Mouse (Mus musculus) frontal cortex, postnatal 14 days (tissue): ENCODE measurements around the gene Ppip5k2.

Experiments
- DNase-seq, 2 experiments: peaks; one replicate each; pipeline ENCODE4 v3.0.0; 2022; ENCODE audit warnings: low spot score in 2 of 2

Ppip5k2 gene

DNA sequence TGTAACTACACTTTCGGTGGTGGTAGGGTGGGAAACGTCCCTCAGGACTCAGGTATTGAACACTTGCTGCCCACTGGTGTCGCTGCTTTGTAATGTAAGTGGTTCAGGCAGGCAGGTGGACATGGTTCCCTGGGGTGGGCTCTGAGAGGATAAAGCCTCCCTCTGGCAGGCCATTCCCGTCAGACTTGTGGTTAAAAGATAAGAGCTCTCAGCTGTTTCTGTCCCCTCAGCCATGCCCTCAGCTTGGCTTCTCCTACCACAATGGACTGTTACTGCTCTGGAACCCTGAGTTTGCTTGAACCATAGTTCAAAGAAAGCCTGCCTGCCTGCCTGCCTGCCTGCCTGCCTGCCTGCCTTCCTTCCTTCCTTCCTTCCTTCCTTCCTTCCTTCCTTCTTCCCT lies 15.8 kb downstream of the Ppip5k2 start:
- DNase-seq: no peak

DNA sequence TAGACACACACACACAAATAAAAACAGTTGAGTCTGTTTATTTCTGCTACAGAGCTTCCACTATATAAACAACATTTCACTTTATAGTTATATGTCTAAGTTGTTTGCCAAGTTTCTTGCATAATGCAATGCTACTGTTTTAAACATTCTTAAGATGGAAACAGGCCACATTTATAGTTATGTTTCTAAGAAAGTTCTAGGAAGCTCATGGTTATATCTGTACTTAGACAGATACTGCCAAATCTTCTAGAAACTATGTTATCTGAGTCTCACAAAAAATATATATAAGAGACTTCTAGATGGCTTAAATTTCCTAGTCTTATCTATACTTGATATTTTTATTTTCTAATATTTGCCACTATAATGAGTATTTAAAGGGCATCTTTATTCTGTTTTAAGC lies 17.0 kb downstream of the Ppip5k2 start:
- no peak for DNase-seq

DNA sequence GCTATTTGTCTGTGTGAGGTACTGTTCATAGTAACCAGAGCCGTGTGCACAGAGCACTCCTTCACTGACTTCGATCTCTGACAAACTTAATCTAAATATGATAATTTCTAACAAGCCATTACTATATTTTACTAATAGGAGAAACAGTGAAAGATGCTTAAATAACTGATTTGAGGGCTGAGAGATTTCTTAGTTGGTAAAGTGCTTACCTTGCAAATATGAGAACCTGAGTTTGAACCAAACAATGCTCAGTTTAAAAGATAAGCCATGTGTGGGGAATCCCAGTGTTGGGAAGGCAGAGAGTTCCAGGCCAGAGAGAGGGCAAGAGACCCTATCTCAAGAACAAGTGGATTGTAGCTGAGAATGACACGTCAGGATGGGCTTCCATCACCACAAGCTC lies 22.0 kb downstream of the Ppip5k2 start:
- no peak for DNase-seq

DNA sequence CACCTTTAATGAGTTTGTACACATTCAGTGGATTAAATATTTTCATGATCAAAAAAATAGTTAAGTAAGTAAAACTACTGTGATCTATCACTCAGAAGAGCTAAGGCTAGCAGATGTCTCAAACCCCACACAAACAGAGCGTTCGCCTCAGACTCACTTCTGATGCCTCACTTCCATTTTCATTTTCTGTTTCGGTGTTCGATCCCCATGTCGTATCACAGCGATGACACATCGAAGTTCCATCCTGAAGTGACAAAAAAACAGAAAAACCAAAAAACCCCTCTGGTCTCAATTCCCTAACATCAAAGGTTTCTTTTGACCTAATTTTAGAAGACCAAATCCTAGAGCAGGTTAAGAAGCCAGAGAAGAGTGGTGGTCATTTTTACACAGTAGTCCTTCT lies 23.9 kb downstream of the Ppip5k2 start:
- no peak for DNase-seq

DNA sequence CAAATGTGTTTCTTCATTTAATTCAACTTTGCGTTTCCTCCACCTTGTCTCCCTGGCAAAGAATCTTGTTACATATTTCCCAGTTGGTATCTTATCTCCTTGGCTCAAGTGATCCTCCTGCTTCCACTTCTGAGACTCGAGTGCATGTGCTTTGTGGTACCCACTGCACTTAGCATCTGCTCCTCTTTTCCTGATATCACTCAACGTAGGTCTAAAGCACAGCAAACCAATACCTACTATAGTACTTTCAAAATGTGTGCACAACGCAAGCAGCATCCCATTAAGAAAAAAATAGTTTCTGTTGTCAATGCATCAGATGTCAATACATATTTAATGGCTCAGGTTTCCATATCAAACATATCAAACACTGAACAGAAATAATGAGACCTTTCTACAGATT lies 24.5 kb downstream of the Ppip5k2 start:
- no peak for DNase-seq

DNA sequence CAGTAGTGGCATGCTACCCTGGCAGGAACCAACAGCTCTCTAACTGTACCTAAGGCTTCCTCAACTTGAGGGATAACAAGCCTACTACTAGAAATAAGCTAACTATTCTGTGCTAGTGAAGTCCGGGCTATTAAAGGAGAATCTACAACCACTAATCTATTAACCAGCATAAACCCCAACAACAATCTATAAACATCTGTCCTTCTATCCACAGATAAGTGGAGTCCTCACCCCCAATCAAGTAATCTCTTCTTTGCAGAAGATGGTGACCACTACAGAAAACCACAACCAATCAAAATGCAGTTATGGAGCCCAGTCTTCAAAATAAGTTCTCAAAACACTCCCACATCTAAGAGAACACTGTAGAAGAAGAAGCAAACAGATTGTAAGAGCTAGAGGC lies 27.1 kb downstream of the Ppip5k2 start:
- no peak for DNase-seq

DNA sequence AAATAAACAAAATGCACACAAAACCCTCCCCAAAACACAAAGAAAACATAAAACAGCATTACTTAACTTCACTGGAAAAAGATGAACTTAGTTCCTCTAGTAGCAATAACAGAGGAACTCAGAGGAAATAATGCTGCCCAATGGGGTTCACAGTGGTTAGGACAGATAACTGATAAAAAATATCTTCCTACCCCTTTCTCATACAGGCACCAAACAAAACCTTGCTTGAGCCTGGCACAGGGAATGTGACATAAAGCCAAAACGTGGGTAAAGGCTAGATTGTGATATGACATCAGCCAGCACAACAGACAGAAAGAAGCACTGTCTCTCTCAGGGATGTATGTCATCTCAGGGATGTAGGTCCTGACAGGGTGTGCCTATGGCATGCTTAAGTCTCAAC lies 40.9 kb downstream of the Ppip5k2 start:
- DNase-seq: no peak

DNA sequence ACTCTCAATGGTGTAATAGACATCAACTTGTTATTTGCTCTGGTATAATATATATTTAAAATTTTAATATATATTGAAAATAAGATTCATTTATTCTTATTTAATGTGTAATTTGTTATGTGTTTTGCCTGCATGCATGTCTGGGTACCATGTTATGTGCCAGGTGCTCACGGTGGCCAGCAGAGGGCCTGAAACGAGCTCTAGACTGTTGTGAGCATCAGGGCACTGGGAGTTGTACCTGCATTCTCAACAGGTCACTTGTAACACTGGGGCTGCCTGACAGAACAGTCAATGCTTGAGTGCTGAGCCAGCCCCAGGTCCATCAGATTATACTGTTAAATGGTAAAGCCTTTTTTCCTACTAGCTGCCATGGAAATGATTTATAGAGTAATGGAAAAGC lies 43.5 kb downstream of the Ppip5k2 start:
- no peak for DNase-seq

DNA sequence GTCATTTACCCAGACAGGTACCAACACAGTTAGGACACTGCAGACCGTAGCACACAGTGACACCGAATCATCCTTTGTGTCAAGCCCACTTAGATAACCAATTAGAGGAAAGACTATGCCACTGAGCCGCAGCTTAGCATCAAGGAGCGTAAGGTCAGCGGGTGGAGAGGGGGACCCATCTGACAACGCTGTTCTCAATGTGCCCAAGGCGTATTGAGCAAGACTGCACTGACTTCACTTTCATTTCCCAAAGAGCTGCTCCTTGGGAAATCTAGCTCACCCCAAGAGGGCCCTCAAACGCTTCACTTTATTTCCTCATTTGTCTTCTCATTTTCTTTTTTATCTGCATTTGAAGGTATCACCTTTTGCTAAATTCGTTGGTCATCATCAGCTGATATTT lies 51.8 kb downstream of the Ppip5k2 start:
- no peak for DNase-seq

DNA sequence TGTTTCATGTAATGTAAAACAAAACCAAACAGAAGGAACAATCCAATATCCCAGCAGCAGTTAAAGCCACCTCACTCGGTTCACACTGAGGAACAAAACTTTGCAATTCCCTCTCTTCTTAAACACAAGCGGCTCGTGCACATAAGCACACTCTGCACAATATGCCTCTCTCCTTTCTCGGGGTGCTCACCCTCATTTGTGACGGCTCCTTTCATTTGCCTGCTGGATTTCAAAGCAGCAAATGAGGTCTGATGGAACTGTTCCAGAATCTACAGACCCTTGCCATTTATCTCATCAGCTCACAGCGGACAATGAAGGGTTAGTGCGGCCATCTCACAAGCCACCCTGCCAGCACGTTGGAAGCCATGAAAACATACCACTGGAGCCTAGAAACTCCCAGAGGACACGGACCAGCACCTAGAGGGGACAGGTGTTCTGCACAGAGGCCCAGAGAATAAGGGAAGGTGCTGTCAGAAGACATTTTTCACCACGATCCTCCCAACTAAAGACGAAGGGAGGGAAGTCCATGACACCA lies 55.8 kb downstream of the Ppip5k2 start:
- no peak for DNase-seq

DNA sequence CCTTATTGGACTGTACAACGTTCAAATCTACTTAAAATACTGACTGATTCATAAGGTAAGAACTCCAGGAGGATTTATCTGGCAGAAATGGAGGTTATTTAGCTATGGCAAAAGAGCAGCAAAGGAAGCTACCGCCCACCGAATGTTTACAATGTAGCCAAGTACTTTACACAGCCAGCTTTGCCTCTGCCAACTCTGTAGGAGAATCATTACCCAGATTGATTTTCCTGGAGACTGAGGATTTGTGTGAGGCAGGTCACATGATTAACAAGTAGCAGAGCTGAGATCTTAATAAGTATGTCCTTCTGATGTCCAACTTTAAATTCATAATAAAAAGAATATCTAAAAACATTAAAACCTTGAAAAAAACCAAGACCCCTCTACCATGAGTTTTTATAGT lies 59.7 kb downstream of the Ppip5k2 start:
- DNase-seq: no peak

DNA sequence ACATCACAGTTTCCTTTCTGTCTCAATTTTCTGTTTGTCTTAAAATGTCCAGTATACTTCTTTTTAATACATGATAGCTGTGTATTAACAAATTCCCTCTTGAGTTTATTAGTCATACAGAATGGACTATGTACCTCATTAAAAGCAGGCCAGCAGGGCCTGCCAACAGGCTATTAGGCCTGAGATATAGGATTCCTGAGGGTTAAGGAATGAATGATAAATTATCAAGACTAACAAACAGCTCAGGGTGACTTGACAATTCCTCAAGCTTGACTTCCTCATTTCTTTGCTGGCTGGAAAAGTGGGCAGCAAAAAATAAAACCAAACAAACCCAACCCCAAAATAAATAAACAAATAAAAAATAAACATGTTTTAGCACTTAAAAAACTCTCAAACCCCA lies 64.8 kb downstream of the Ppip5k2 start:
- DNase-seq: no peak

DNA sequence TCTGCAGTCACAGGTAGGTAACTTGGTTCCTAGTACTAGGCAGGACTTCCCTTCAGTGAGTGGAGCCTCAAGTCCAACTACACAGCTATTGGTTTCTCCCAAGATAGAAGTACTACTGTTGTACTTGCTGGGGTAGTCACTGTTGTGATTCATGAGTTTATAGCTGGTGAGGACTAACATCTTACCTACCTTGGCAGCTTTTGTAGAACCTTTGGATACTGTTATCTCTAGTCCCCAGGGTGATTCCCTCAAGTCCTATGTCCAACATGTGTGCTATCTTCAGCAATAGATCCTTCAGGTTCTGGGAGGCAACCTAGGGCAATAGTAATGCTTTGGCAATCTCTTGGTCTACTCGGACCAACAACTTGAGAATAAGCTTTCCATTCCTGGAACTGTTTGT lies 65.6 kb downstream of the Ppip5k2 start:
- no peak for DNase-seq

DNA sequence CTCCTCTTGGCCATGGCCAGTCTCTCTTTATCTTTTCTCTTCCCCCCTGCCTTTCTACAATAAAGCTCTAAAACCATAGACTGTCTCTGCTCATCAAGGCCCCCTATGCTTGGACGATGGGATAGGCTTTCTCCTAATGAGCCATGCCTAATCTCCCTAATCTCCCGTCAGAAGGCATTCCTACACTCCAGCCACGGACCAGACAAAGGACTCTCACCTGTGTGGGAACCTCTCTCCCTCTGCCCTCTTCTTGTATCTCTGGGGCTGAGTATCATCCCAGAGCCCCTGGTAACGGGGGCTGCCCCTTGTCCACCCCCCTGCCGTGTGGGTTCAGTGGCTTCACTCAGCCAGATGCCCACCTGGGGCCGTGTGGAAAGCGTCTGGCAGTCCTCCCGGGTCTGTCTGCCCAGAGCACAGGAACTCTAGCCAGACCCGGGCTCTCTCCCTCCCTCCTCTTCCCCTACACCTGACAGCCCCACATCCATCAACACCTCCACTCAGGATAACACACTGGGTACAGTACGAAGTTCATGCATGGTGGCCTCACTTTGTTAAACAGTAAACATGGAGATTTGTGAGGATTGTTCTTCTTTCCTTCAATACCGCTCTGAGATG lies 71.1 kb downstream of the Ppip5k2 start:
- no peak for DNase-seq

DNA sequence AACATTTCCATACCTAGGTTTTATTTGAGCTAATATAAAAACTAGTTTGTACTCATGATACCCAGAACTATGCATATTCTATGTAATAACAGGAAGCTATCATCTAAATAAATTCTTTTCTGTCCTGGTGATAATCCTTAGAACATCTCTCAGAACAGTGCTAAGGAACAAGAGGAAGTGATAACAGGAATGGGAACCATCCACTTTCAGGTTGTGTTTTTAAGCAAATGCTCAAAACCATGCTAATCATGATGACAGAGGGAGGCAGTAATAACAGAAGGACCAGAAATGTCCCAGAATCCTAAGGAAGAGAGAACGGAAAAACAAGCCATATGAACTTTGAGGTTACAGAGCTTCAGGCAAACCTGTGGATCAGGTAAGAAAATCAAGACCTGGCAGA lies 72.9 kb downstream of the Ppip5k2 start:
- no peak for DNase-seq

DNA sequence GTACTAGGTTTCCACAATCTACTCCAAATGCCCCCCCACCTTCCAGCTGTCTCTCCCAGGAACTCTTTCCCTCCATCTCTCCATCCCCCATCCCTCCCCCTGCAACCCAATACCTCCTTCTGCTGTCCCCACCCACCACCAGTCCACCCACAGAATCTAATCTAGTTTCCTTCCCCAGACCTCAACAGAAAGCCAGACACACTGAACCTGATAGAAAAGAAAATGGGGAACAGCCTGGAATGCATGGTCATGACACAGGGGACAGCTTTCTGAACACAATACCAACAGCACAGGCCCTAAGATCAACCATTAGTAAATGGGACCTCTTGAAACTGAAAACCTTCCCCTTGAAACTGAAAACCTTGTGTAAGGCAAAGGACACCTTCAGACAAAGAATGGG lies 76.4 kb downstream of the Ppip5k2 start:
- DNase-seq: no peak

DNA sequence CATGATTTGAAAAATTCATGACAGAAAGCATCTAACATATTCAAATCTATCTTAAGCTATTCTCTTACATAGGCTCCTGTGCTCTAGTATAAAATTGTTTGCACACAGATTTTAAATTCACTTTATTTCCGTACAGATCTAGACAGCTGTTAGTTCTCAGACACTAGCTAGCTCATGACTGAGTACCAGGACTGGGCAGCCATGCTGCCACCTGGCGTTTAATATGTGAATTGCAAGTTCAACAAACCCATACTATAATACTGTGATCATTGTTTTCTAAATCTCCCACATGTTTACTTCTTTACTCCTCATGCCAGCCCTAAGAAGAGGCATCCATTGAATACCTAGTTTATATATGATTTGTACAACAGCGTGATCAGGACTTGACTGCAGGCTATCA lies 81.5 kb downstream of the Ppip5k2 start:
- DNase-seq: no peak

DNA sequence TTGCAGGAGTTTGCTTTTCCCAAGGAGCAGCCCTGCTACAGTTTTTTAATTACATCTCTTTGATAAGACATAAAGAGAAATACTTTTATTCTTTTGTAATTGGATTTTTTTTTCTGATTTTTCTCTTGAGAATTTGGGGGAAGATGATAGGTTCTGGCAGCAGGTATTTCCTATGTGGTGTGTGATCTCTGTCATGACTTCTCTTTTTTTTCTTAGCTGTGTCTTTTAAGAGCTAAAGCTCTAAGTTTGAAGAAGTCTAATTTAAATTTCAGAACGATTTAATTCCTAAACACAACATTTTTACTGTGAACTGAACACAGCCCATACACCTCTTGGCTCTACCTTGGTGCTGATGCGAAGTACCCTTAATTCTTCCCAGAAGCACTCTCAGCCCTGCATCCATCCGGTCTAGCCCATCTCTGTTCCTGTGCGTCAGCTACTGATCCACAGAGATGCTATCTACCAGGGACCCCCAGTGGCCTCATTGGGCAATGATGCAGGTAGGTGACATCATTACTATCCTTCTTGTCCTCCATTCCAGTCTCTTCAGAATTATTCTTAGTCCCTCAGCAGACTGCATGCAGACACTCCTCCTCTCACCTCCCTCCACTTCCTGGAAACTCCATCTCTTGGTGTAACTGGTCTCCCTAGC lies 93.6 kb downstream of the Ppip5k2 start:
- DNase-seq: no peak

DNA sequence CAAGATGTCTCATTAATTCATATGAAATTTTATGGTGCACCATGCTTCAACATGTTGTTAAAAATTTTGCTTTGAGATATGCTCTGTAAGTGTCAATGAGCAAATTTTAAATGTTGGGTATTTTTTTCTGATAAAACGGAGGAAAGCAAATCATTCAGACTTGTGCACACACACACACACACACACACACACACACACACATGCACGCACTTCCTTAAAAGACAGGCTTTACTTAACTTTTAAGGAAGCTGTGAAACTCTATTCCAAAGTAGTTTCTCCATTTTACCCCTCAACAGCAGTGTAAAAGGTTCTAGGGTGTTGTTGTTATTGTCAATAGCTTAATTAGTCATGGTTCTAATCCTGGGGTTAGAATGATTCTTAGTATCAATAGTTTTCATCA lies 94.1 kb downstream of the Ppip5k2 start:
- DNase-seq: no peak

DNA sequence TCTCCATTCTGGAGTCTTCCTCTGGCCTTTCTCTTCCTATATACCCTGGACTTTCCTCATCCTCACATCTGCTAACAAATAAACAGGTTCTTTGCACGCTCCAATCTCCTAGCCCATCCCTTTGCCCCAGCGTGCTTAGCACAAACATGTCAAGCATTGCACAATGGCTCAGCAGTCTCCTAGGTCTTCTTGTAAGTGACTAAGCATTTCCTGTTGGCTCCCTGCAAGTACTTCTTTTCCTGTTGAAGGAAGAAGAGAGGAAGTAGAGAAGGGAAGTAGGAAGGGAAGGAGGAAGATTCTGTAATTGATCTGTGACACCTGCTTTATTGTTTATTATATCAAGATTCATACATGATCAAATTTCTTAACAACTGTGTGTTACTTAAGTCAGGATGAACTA lies 97.4 kb downstream of the Ppip5k2 start:
- DNase-seq: no peak

DNA sequence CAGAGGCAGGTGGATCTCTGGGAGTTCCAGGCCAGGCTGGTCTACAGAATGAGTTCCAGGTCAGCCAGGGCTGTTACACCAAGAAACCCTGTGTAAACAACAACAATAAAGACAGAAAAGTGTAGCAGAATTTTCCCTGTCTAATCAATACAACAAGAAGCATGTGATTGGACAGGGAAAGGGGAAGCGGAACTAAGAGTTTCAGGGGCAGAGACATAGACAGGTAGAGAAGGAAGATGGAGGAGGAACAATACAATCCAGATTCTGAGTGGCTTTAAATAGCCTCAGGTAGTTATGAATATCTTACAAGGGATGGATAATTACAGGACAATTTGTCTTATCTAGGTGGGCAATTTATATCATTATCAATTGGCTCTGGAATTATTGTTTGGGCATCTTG lies 102.9 kb downstream of the Ppip5k2 start:
- no peak for DNase-seq

DNA sequence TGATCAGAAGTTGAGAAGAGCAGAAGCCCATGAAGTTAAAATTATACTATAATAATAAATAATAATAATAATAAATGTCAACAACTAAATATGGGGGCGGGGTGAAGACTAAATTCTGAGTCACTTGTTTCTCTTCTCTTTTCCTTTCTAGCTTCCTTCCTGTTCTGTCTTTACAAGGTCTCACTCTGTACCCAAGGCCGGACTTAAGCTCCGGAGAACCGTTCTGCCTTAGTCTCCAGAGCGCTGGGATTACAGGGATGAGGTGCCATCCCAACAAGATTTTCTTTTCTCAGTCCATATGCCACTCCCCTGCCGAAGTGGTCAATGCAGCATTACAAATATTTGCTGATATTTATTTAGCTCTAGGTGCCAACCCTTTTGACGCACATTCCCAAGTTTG lies 107.9 kb downstream of the Ppip5k2 start:
- no peak for DNase-seq

DNA sequence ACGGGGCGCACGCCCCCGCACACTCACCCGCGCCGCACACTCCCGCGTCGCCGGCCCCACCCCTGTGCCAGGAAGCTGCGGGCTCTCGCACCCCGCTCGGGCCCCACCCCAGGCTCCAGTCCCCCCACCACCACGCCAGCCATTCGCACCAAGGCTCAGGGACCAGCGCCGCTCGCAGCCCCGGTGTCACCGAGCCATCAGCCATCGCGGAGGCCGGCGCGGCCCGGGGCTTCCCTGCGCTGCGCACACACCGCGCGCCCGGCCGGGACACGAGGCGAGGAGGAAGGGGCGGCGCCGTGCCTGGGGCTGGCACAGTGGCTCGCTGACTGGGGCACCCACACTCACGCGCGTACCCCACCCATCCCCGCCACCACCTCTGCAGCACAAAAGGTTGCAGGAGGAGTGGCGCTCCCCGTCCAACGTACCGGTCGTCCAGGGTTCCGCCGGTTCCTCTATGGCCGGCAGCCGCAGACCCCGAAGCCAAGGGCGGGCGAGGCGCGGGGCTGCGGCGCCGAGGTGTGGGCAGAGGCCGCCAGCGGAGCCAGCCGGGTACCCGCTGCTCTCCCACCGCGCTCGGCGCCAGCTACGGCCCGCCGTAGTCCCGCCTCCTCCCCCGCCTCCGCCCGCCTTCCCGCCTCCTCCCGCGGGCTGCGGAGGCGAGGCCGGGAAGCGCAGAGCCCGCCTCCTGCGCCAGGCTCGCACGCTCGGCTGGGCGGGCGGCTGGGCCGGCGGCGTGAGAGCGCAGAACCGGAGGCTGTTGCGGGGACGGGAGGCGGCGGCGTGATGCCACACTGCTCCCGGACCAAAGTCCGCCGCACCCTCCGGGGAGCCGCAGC lies 108.6 kb downstream of the Ppip5k2 start, which contains the start of gene D1Ertd622e:
D1Ertd622e (minus strand) TSS at position 669 of the 836 bp plus-strand sequence.
- peak; percentile 55 to 69 for DNase-seq
